Mouse (Mus musculus): Measurements from ENCODE around the gene Sgsm3.

GRCm38 (mm10) chr15:81055488-81055887 lies 77.9 kb downstream of the Sgsm3 start:
- no peak for TF ChIP-seq POLR2A (IDR thresholded peaks at IDR 0.05; ENCODE audit: insufficient read depth, low read depth, low read length)
- TF ChIP-seq CTCF (IDR thresholded peaks at IDR 0.05; ENCODE audit: insufficient read depth, low read depth, low read length) = no peak
